Mouse (Mus musculus): Measurements from ENCODE around the gene Gm5142.

Gene Gm5142

GRCm38 (mm10) chr14:59178649-59179048 lies at the start of gene Gm5142:
Gm5142 (minus strand) TSS chr14:59178749.
- CTCF ChIA-PET: no interaction called here

- CTCF ChIA-PET: no interaction called here
Measured at GRCm38 (mm10) chr14:59226240-59226639, 47.7 kb upstream of the Gm5142 start.

- CTCF ChIA-PET: no interaction called here
Measured at GRCm38 (mm10) chr14:59219241-59219640, 40.7 kb upstream of the Gm5142 start.

GRCm38 (mm10) chr14:59209816-59210215 lies 31.3 kb upstream of the Gm5142 start:
- CTCF ChIA-PET: no interaction called here

GRCm38 (mm10) chr14:59209003-59209402 lies 30.5 kb upstream of the Gm5142 start:
- CTCF ChIA-PET: interaction anchor here (0.6 kb wide), 1 partner anchor 33 kb away, joined by 3 read pairs; no protein-coding TSS in a partner anchor

GRCm38 (mm10) chr14:59205976-59206583 lies 27.5 kb upstream of the Gm5142 start:
- CTCF ChIA-PET: no interaction called here

GRCm38 (mm10) chr14:59205461-59205860 lies 26.9 kb upstream of the Gm5142 start:
- CTCF ChIA-PET: no interaction called here

- CTCF ChIA-PET: interaction anchor here (0.7 kb wide), 1 partner anchor 237 kb away, joined by 7 read pairs; no protein-coding TSS in a partner anchor
Measured at GRCm38 (mm10) chr14:59201604-59202215, 23.2 kb upstream of the Gm5142 start.

- CTCF ChIA-PET: interaction anchor here (0.7 kb wide), 1 partner anchor 238 kb away, joined by 7 read pairs; no protein-coding TSS in a partner anchor
Measured at GRCm38 (mm10) chr14:59200711-59201603, 22.4 kb upstream of the Gm5142 start, which contains the start of gene Rcbtb1. Rcbtb1 (plus strand) TSS chr14:59201209.

- CTCF ChIA-PET: no interaction called here
Measured at GRCm38 (mm10) chr14:59186121-59186520, 7.6 kb upstream of the Gm5142 start.

GRCm38 (mm10) chr14:59185514-59185913 lies 7.0 kb upstream of the Gm5142 start:
- CTCF ChIA-PET: no interaction called here

GRCm38 (mm10) chr14:59182732-59183131 lies 4.2 kb upstream of the Gm5142 start:
- CTCF ChIA-PET: no interaction called here

- CTCF ChIA-PET: no interaction called here
Measured at GRCm38 (mm10) chr14:59157016-59157698, 21.4 kb downstream of the Gm5142 start.

GRCm38 (mm10) chr14:59155589-59155988 lies 23.0 kb downstream of the Gm5142 start:
- CTCF ChIA-PET: interaction anchor here (0.6 kb wide), 1 partner anchor 16 kb away, joined by 4 read pairs; no protein-coding TSS in a partner anchor

- CTCF ChIA-PET: interaction anchor here (0.6 kb wide), 1 partner anchor 28 kb away, joined by 3 read pairs; no protein-coding TSS in a partner anchor
Measured at GRCm38 (mm10) chr14:59142793-59143192, 35.8 kb downstream of the Gm5142 start, which contains the start of gene 1700129C05Rik. 1700129C05Rik (minus strand) TSS chr14:59142893.

- CTCF ChIA-PET: interaction anchor here (0.6 to 0.7 kb wide), 2 partner anchors 28 to 1271 kb away, joined by 3 read pairs; partner anchors contain the start of gene 1700129C05Rik
Measured at GRCm38 (mm10) chr14:59114281-59114680, 64.3 kb downstream of the Gm5142 start.
